Mouse (Mus musculus): ENCODE measurements around the gene Creb5. TPM values are rescaled to one million over a fixed set of nuclear protein-coding genes. Genes with fewer than 3 reads are reported as not detected.
A peak's percentile ranks its signal among the peaks of the same experiment; 100 is the strongest.

Creb5 gene
- polyA plus RNA-seq, 1 experiment from 2014 or later: 13.9 TPM

DNA sequence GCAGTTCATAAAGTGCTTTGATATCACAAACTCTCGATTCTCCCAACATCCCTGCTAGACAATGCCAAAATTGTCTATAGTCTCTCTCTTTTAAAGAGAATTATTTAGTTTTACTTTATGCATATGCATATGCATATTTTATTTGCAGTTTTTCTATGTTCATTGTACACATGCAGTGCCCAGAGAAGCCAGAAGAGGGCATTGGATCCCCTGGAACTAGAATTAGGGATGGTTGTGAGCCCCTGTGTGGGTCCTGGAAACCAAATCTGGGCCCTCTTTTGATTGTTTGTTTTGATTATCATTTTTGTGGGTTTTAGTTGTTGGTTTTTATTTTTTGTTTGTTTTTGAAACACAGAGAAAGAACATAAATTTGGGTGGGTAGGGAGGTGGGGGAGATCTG lies 69.3 kb downstream of the Creb5 start:
- 96% methylated on average over 1 of the region's 1 CpGs for WGBS
- no peak for DNase-seq (ENCODE audit: low spot score)
- H3K27ac ChIP-seq (replicated peaks): no peak overlapping the region
- peaks cover 9% of the 10 kb centered on the region for H3K4me1 ChIP-seq
- H3K36me3 ChIP-seq (replicated peaks): no peaks in the 10 kb centered on the region
- no peak overlapping the region for H3K4me3 ChIP-seq
- no peaks in the 10 kb centered on the region for H3K9me3 ChIP-seq
- H3K27me3 ChIP-seq (replicated peaks; ENCODE audit: low read depth, poor library complexity, severe bottlenecking): no peaks in the 10 kb centered on the region

GRCm38 (mm10) chr6:53363535-53363934 lies 76.5 kb downstream of the Creb5 start:
- Histone ChIP-seq H3K36me3 (replicated peaks) (no peaks in the 10 kb centered on the region), H3K4me1 (peaks cover 38% of the 10 kb centered on the region), H3K27ac (replicated peaks) (peak overlapping the region; percentile 82), H3K4me3 (no peak overlapping the region), H3K27me3 (replicated peaks; ENCODE audit: low read depth, poor library complexity, severe bottlenecking) (no peaks in the 10 kb centered on the region), H3K9me3 (no peaks in the 10 kb centered on the region)
- 46% methylated on average over 5 of the region's 5 CpGs for WGBS
- DNase-seq (ENCODE audit: low spot score): no peak

- H3K4me1 ChIP-seq: peaks cover 38% of the 10 kb centered on the region
- DNase-seq (ENCODE audit: low spot score): peak; percentile 70
- H3K36me3 ChIP-seq (replicated peaks): no peaks in the 10 kb centered on the region
- no peaks in the 10 kb centered on the region for H3K27me3 ChIP-seq (replicated peaks; ENCODE audit: low read depth, poor library complexity, severe bottlenecking)
- no peaks in the 10 kb centered on the region for H3K9me3 ChIP-seq
- peak overlapping the region; percentile 82 for H3K27ac ChIP-seq (replicated peaks)
- WGBS: 5% methylated on average over 4 of the region's 4 CpGs
- H3K4me3 ChIP-seq: no peak overlapping the region
These were observed 76.9 kb downstream of the Creb5 start for GRCm38 (mm10) chr6:53363981-53364391.

GRCm38 (mm10) chr6:53369147-53369546 lies 82.1 kb downstream of the Creb5 start:
- WGBS: 83% methylated on average over 5 of the region's 5 CpGs
- no peak for DNase-seq (ENCODE audit: low spot score)
- Histone ChIP-seq H3K9me3 (no peaks in the 10 kb centered on the region), H3K4me1 (peaks cover 20% of the 10 kb centered on the region), H3K36me3 (replicated peaks) (no peaks in the 10 kb centered on the region), H3K27me3 (replicated peaks; ENCODE audit: low read depth, poor library complexity, severe bottlenecking) (no peaks in the 10 kb centered on the region), H3K4me3 (no peak overlapping the region), H3K27ac (replicated peaks) (no peak overlapping the region)

GRCm38 (mm10) chr6:53369928-53370327 lies 82.9 kb downstream of the Creb5 start:
- H3K9me3 ChIP-seq: no peaks in the 10 kb centered on the region
- H3K36me3 ChIP-seq (replicated peaks): no peaks in the 10 kb centered on the region
- no peak for DNase-seq (ENCODE audit: low spot score)
- 94% methylated on average over 5 of the region's 5 CpGs for WGBS
- no peaks in the 10 kb centered on the region for H3K27me3 ChIP-seq (replicated peaks; ENCODE audit: low read depth, poor library complexity, severe bottlenecking)
- no peak overlapping the region for H3K27ac ChIP-seq (replicated peaks)
- H3K4me3 ChIP-seq: no peak overlapping the region
- peaks cover 13% of the 10 kb centered on the region for H3K4me1 ChIP-seq

GRCm38 (mm10) chr6:53371962-53372361 lies 84.9 kb downstream of the Creb5 start:
- WGBS: 90% methylated on average over 9 of the region's 9 CpGs
- Histone ChIP-seq H3K9me3 (no peaks in the 10 kb centered on the region), H3K27ac (replicated peaks) (0 out of 2 replicates have a peak overlapping the region, but pooled peaks have one; percentile 8)

DNA sequence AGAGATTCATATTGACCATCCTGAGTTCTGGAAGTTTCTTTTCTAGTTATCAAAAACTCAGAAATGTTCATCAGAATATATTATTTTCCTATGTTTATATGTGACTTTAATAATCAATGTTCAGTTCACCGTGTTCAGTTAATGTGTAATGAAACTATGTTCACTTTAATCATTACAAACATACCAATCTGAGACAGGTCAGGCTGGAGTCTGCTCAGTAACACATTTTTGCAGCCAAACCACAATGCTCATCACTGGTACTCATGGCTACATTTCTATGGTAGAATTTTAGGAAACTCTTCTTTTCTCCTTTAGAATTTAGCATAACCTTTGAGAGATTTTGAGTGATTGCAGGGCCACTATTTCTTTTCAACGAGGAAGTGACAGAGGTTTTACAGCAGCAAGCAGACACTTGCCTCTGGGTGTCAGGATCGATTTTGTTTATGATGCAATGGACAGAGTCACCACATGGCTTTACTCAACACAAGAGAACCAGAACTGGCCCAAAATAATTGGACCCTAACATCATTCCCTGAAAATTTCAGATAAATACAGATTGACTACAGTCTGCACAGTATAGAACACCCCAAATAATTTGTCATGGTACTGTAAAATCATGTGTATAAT lies 87.4 kb downstream of the Creb5 start:
- Histone ChIP-seq H3K27me3 (replicated peaks; ENCODE audit: low read depth, poor library complexity, severe bottlenecking) (no peaks in the 10 kb centered on the region), H3K4me3 (no peak overlapping the region), H3K4me1 (peaks cover 3% of the 10 kb centered on the region; the same call in 1 of the 2 replicates), H3K27ac (replicated peaks) (no peak overlapping the region), H3K36me3 (replicated peaks) (no peaks in the 10 kb centered on the region), H3K9me3 (no peaks in the 10 kb centered on the region)
- WGBS: 75% methylated on average over 3 of the region's 3 CpGs
- DNase-seq (ENCODE audit: low spot score): no peak

More at GRCm38 (mm10) chr6:53371962-53372361, 84.9 kb downstream of the Creb5 start:
- Histone ChIP-seq H3K4me3 (no peak overlapping the region), H3K27me3 (replicated peaks; ENCODE audit: low read depth, poor library complexity, severe bottlenecking) (no peaks in the 10 kb centered on the region), H3K36me3 (replicated peaks) (no peaks in the 10 kb centered on the region), H3K4me1 (peaks cover 3% of the 10 kb centered on the region; the same call in 1 of the 2 replicates)
- DNase-seq (ENCODE audit: low spot score): no peak

DNA sequence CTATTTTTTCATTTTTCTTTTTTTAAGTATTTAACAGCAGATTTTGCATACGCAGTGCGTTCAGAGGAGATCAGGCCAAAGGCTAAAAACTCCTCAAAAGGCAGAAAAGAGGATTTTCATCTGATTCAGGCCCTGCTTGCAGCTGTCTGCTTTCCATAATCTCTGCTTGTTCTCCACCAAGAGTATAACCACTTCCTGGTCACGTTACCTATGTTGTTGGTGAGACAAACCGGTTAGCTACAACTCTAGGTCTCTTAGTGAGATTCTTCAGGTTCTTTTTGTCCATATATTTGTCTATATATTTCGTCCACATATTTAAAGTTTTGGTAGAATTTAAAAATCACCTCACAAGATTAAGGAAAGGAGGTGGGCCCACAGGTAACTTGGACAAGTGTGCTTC lies 102.2 kb downstream of the Creb5 start:
- H3K36me3 ChIP-seq (replicated peaks): no peaks in the 10 kb centered on the region
- no peaks in the 10 kb centered on the region for H3K27me3 ChIP-seq (replicated peaks; ENCODE audit: low read depth, poor library complexity, severe bottlenecking)
- H3K9me3 ChIP-seq: no peaks in the 10 kb centered on the region
- peaks cover 26% of the 10 kb centered on the region for H3K4me1 ChIP-seq
- no peak overlapping the region for H3K4me3 ChIP-seq
- WGBS: 90% methylated on average over 5 of the region's 5 CpGs
- no peak overlapping the region for H3K27ac ChIP-seq (replicated peaks)
- DNase-seq (ENCODE audit: low spot score): no peak

- DNase-seq (ENCODE audit: low spot score): peak; percentile 39
- 0 out of 2 replicates have a peak overlapping the region, but pooled peaks have one; percentile 15 for H3K27ac ChIP-seq (replicated peaks)
- H3K27me3 ChIP-seq (replicated peaks; ENCODE audit: low read depth, poor library complexity, severe bottlenecking): no peaks in the 10 kb centered on the region
- H3K36me3 ChIP-seq (replicated peaks): no peaks in the 10 kb centered on the region
- peaks cover 37% of the 10 kb centered on the region for H3K4me1 ChIP-seq
- no peak overlapping the region for H3K4me3 ChIP-seq
- no peaks in the 10 kb centered on the region for H3K9me3 ChIP-seq
- WGBS: 46% methylated on average over 6 of the region's 6 CpGs
These were observed 103.3 kb downstream of the Creb5 start for GRCm38 (mm10) chr6:53390413-53390812.

DNA sequence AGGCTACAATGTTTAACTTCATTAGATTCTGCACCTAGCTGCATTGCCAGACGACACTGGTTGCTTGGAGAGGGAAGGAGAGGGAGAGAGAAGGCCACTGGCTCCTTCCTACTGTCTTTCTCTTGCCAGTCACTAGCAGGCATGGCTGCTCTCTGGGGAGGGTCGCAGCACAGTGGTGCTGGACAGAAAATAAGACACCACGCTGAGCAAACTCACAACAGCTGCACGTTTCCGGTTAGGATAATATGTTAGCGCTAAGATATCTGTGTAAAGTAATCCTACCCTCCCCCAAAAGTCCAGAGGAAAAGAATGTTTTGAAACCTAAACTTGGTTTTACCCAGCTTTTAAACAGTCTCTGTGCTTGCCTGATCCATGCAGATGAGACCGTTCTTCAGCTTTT lies 107.0 kb downstream of the Creb5 start:
- Histone ChIP-seq H3K4me1 (peaks cover 57% of the 10 kb centered on the region), H3K9me3 (no peaks in the 10 kb centered on the region), H3K27me3 (replicated peaks; ENCODE audit: low read depth, poor library complexity, severe bottlenecking) (0 out of 2 replicates have a peak, but pooled peaks cover 5% of the 10 kb centered on the region), H3K4me3 (peak overlapping the region; percentile 5; the same call in 1 of the 2 replicates), H3K36me3 (replicated peaks) (no peaks in the 10 kb centered on the region), H3K27ac (replicated peaks) (peak overlapping the region; percentile 81)
- DNase-seq (ENCODE audit: low spot score): peak; percentile 45
- WGBS: 34% methylated on average over 7 of the region's 7 CpGs

- 68% methylated on average over 4 of the region's 4 CpGs for WGBS
These were observed 108.1 kb downstream of the Creb5 start for GRCm38 (mm10) chr6:53395208-53395607.

GRCm38 (mm10) chr6:53396421-53396820 lies 109.4 kb downstream of the Creb5 start:
- Histone ChIP-seq H3K36me3 (replicated peaks) (no peaks in the 10 kb centered on the region), H3K4me1 (peaks cover 61% of the 10 kb centered on the region), H3K27ac (replicated peaks) (no peak overlapping the region), H3K27me3 (replicated peaks; ENCODE audit: low read depth, poor library complexity, severe bottlenecking) (0 out of 2 replicates have a peak, but pooled peaks cover 5% of the 10 kb centered on the region), H3K9me3 (no peaks in the 10 kb centered on the region), H3K4me3 (no peak overlapping the region)
- 90% methylated on average over 3 of the region's 3 CpGs for WGBS
- DNase-seq (ENCODE audit: low spot score): no peak

More at GRCm38 (mm10) chr6:53395208-53395607, 108.1 kb downstream of the Creb5 start:
- DNase-seq (ENCODE audit: low spot score): no peak
- Histone ChIP-seq H3K4me3 (no peak overlapping the region), H3K27me3 (replicated peaks; ENCODE audit: low read depth, poor library complexity, severe bottlenecking) (0 out of 2 replicates have a peak, but pooled peaks cover 5% of the 10 kb centered on the region), H3K27ac (replicated peaks) (peak overlapping the region; percentile 81), H3K4me1 (peaks cover 63% of the 10 kb centered on the region), H3K36me3 (replicated peaks) (no peaks in the 10 kb centered on the region), H3K9me3 (no peaks in the 10 kb centered on the region)

DNA sequence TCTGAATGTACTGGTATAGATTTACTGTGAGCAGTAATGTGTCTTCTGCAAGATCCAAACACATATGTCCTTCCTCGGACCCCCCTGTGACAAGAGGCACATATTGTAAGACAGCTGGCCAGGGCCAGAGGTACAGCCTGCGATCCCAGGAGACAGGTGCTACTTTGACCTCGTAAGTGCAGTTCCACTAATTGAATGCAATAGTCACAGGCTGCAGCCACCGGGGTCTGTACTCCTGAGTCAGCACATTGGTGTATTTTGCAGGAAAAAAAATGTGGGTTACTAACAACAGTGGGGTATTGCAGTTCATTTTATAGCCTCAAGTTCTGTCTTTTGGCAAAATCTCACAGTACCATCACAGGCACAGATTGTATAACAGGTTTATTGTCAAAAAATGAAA lies 110.7 kb downstream of the Creb5 start:
- no peaks in the 10 kb centered on the region for H3K9me3 ChIP-seq
- 0 out of 2 replicates have a peak, but pooled peaks cover 5% of the 10 kb centered on the region for H3K27me3 ChIP-seq (replicated peaks; ENCODE audit: low read depth, poor library complexity, severe bottlenecking)
- H3K36me3 ChIP-seq (replicated peaks): no peaks in the 10 kb centered on the region
- H3K4me1 ChIP-seq: peaks cover 61% of the 10 kb centered on the region
- 39% methylated on average over 4 of the region's 4 CpGs for WGBS
- H3K27ac ChIP-seq (replicated peaks): no peak overlapping the region; the same call in 1 of the 2 replicates
- DNase-seq (ENCODE audit: low spot score): peak; percentile 36
- no peak overlapping the region for H3K4me3 ChIP-seq

All from embryonic facial prominence, embryonic 10.5 days (tissue).